Mouse (Mus musculus): ENCODE measurements around the gene Kansl1. TPM values are rescaled to one million over a fixed set of nuclear protein-coding genes. Genes with fewer than 3 reads are reported as not detected.
A peak's percentile ranks its signal among the peaks of the same experiment; 100 is the strongest.

Gene Kansl1
- total and polyA plus RNA-seq, 3 experiments, result 17.3 to 48.4 (median 24.7) TPM

DNA sequence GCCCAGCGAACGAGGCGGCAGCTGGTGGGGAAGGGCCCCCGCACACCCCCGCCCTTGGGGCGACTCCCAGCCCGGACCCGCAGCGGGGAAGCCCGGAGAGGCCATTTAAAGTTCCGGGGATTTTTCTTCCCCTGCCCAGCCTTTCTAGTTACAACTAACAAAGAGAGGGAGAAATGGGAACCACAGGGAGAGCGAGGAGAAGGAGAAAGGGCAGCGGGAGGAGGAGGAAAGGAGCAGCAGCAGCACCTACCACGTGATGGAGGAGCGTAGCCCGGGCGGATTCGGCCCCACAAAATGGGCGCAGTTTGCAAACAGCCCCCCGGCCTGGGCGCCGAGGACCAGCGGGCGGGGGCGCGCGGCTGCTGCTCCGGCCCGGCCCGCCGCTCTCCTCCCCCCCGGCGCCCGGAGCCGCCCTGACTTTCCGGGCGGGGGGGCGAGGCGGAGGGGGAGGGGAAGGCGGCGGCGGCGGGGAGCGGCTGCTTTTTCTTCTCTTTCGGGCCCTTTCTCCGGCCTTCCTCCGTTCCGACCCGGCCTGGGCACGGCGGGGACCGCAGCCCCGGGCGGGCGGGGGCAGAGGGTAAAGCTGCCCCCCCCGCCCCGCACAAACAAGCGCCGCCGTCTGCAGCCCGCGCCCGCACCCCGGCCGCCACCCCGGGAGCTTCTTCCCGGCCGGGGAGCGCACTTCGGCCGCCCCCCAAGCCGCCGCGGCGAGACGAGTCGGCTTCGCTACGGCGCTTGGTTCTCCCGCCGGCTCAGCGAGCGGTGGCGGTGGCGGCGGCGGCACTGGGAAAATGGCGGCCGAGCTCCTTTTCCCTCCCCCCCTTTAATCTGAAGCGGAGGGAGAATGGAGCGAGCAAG lies 27.0 kb downstream of the Kansl1 start (continued):
- TF ChIP-seq ZC3H11A (IDR thresholded peaks at IDR 0.05; ENCODE audit: low read depth, low read length) (no peak), MAX (IDR thresholded peaks at IDR 0.05; ENCODE audit: low read length) (peak; percentile 70; the same call in 1 of the 2 replicates), NELFE (IDR thresholded peaks at IDR 0.05; ENCODE audit: low read depth, low read length) (0 out of 2 replicates have a peak, but pooled peaks have one; percentile 70), ZMIZ1 (IDR thresholded peaks at IDR 0.05; ENCODE audit: low read depth, low read length) (no peak), GABPA (IDR thresholded peaks at IDR 0.05; ENCODE audit: insufficient replicate concordance, low read depth, low read length) (no peak), KAT2A (IDR thresholded peaks at IDR 0.05; ENCODE audit: insufficient replicate concordance, low read length) (no peak), SIN3A (IDR thresholded peaks at IDR 0.05; ENCODE audit: low read length) (peak; percentile 82; the same call in 1 of the 2 replicates), USF2 (conservative IDR thresholded peaks at IDR 0.05; ENCODE audit: low read depth, low read length) (peak; percentile 32; the same call in 1 of the 2 replicates), CHD1 (IDR thresholded peaks at IDR 0.05; ENCODE audit: low read depth, low read length) (no peak; the same call in 1 of the 2 replicates), MXI1 (IDR thresholded peaks at IDR 0.05; ENCODE audit: low read depth, low read length) (peak; percentile 57)

DNA sequence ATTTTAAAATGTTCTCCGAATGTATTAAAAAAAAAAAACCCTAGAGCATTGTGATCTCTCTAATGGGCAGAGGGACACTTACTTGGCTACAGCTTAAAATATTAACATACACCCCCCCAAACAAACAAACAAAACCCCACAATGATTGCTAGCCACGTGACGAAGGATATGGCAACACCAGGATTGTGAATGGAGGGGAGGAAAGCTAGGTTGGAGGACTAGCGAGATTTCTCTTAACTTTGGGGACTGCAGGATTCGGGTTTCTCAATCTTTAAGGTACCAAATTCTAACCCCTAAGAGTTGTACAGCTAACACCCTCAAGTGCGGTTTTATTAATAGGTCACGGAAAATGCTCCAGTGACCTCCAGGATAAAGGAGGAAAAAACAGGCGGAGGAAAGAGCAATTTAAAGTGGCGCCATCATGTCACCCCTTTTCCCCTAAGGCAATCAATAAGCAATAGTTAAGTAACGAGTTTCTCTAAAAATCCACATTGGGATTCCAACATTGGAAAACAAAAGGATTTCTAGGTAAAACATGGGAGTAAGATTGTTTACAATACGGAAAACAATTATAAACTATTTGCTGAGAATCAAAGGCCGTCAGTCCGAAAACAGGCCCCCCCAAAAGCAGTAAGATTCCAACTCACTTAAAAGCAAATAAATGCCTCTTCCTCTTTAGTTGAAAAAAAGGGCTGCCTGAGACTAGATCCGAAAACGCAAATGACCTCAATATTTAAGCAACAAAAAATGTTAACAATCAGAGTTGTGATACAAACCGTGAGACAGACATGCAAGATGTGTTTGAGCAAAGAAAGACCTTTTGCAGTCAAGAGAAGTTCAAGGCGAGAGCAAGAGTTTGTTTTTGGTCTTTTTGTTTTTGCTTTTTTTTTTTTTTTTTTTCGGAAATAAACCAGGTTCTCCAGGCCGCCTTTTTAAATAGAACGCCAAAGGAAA lies 27.9 kb downstream of the Kansl1 start:
- dilution Hi-C loops (cut with MboI; ENCODE audit: extremely low pct_ligation_motif_present, extremely low pct_unique_long_range_greater_than_20kb, low sequenced_read_pairs) (no loop called here), in situ Hi-C loops (cut with MboI; ENCODE audit: low pct_ligation_motif_present, low pct_unique_long_range_greater_than_20kb, low sequenced_read_pairs) (no loop called here)
- peak; percentile 49 for DNase-seq (ENCODE audit: extremely low read depth)
- Histone ChIP-seq H3K27me3 (replicated peaks) (no peaks in the 10 kb centered on the region), H3K9me3 (replicated peaks; ENCODE audit: low read length) (no peaks in the 10 kb centered on the region), H3K36me3 (replicated peaks in 1 of 2; ENCODE audit: control insufficient read depth in 1 of 2, insufficient read depth in 1 of 2, low read length in 1 of 2) (peaks cover 0 to 5% of the 10 kb centered on the region in 2 experiments), H3K9ac (ENCODE audit: insufficient read depth, low read depth) (peak overlapping the region; percentile 99), H3K4me2 (ENCODE audit: insufficient read depth, low read depth, poor library complexity, severe bottlenecking) (peak overlapping the region; percentile 100), H3K79me2 (replicated peaks; ENCODE audit: control insufficient read depth, extremely low read depth, insufficient read depth, poor library complexity, severe bottlenecking) (peaks cover 60% of the 10 kb centered on the region), H3K27ac (ENCODE audit: insufficient read depth, low read depth) (peak overlapping the region; percentile 83), H3K4me3 (replicated peaks in 1 of 3; ENCODE audit: low read depth in 2 of 3, low read length in 2 of 3, poor library complexity in 1 of 3) (peak overlapping the region; percentile 75 to 91 (median 84)), H3K4me1 (ENCODE audit: control insufficient read depth in 1 of 2, insufficient read depth in 2 of 2) (peaks cover 3 to 47% of the 10 kb centered on the region in 2 experiments; a peak in 3 of 4 replicates)
- TF ChIP-seq KAT2A (IDR thresholded peaks at IDR 0.05; ENCODE audit: insufficient replicate concordance, low read length) (no peak), ZKSCAN1 (IDR thresholded peaks at IDR 0.05; ENCODE audit: borderline replicate concordance, low read depth, low read length) (no peak), E2F4 (IDR thresholded peaks at IDR 0.05; ENCODE audit: insufficient replicate concordance, low read depth, low read length) (no peak), MYC (IDR thresholded peaks at IDR 0.05; ENCODE audit: low read depth, low read length) (no peak), SIN3A (IDR thresholded peaks at IDR 0.05; ENCODE audit: low read length) (no peak), GABPA (IDR thresholded peaks at IDR 0.05; ENCODE audit: insufficient replicate concordance, low read depth, low read length) (no peak), EP300 (IDR thresholded peaks at IDR 0.05; ENCODE audit: low read length) (no peak), NELFE (IDR thresholded peaks at IDR 0.05; ENCODE audit: low read depth, low read length) (no peak), POLR2A (IDR thresholded peaks at IDR 0.05; ENCODE audit: low read depth, low read length) (no peak), IRF4 (IDR thresholded peaks at IDR 0.05; ENCODE audit: low read depth, low read length) (0 out of 2 replicates have a peak, but pooled peaks have one; percentile 27), SMC3 (IDR thresholded peaks at IDR 0.05; ENCODE audit: low read depth, low read length) (no peak), BHLHE40 (IDR thresholded peaks at IDR 0.05; ENCODE audit: low read depth, low read length) (peak; percentile 70), CTCF (conservative IDR thresholded peaks at IDR 0.05 in 1 of 2, IDR thresholded peaks at IDR 0.05 in 1 of 2; ENCODE audit: low read depth in 2 of 2, low read length in 2 of 2) (no peak), HCFC1 (IDR thresholded peaks at IDR 0.05; ENCODE audit: low read depth, low read length) (no peak), RAD21 (IDR thresholded peaks at IDR 0.05; ENCODE audit: low read depth, low read length) (no peak), NRF1 (IDR thresholded peaks at IDR 0.05; ENCODE audit: low read depth, low read length) (no peak), JUN (IDR thresholded peaks at IDR 0.05; ENCODE audit: insufficient read depth, low read depth, low read length) (no peak), ETS1 (conservative IDR thresholded peaks at IDR 0.05; ENCODE audit: low read depth, low read length) (no peak), RCOR1 (conservative IDR thresholded peaks at IDR 0.05; ENCODE audit: low read depth, low read length) (no peak), POLR2AphosphoS2 (IDR thresholded peaks at IDR 0.05; ENCODE audit: low read depth, low read length) (no peak), MXI1 (IDR thresholded peaks at IDR 0.05; ENCODE audit: low read depth, low read length) (0 out of 2 replicates have a peak, but pooled peaks have one; percentile 68), USF1 (IDR thresholded peaks at IDR 0.05; ENCODE audit: low read depth, low read length) (peak; percentile 46; the same call in 1 of the 2 replicates), CHD2 (IDR thresholded peaks at IDR 0.05; ENCODE audit: low read length) (no peak), ZNF384 (IDR thresholded peaks at IDR 0.05; ENCODE audit: low read depth, low read length) (peak; percentile 78), ZC3H11A (IDR thresholded peaks at IDR 0.05; ENCODE audit: low read depth, low read length) (no peak), USF2 (conservative IDR thresholded peaks at IDR 0.05; ENCODE audit: low read depth, low read length) (peak; percentile 26; the same call in 1 of the 2 replicates), ELF1 (IDR thresholded peaks at IDR 0.05; ENCODE audit: low read depth, low read length) (no peak), ZMIZ1 (IDR thresholded peaks at IDR 0.05; ENCODE audit: low read depth, low read length) (no peak), TBP (conservative IDR thresholded peaks at IDR 0.05; ENCODE audit: low read depth, low read length) (0 out of 2 replicates have a peak, but pooled peaks have one; percentile 40)

Measured in CH12.LX (cell line).